Mouse (Mus musculus) stomach, postnatal 0 days (tissue): ENCODE data around the gene Wdfy4.

Experiments
- CTCF ChIP-seq: IDR thresholded peaks from 2 replicates; pipeline ENCODE4 v1.5.1; 2016; ENCODE audit warnings: antibody characterized with exemption, low read depth, mild to moderate bottlenecking, moderate library complexity
- EP300 ChIP-seq: optimal IDR thresholded peaks from 2 replicates; pipeline ENCODE3; 2016; ENCODE audit warnings: antibody characterized with exemption

GRCm38 (mm10) chr14:33225235-33225634, 39.9 kb upstream of the Wdfy4 start:
- TF ChIP-seq EP300 (no peak), CTCF (no peak)
